Mouse (Mus musculus) midbrain, embryonic 14.5 days (tissue): Measurements from ENCODE around the gene Gpc1. TPM values are rescaled to one million over a fixed set of nuclear protein-coding genes. Genes with fewer than 3 reads are reported as not detected.

Experiments used
- ATAC-seq: fragments of 200-750 bp; cut with Nextera tagmentation; 2 replicates; pipeline ENCODE4 v1.8.0; 2017; ENCODE audit warnings: moderate number of reproducible peaks, moderate library complexity; ENCODE audit not compliant: low FRiP score, low TSS enrichment
- DNase-seq: peaks from one replicate; pipeline ENCODE4 v3.0.0-alpha.2; 2015
- H3K27ac ChIP-seq: fragments of 300-500 bp; sonication (generic); replicated peaks from 2 replicates; pipeline ENCODE4 v1.5.1; 2014; ENCODE audit warnings: mild to moderate bottlenecking, low read depth, low read length, moderate library complexity
- H3K27me3 ChIP-seq: fragments of 300-500 bp; sonication (generic); 2 replicates; pipeline ENCODE4 v1.6.1; 2014; ENCODE audit warnings: low read length, control low read depth, mixed read lengths; ENCODE audit not compliant: control insufficient read depth, insufficient read depth
- H3K36me3 ChIP-seq: fragments of 300-500 bp; sonication (generic); 2 replicates; pipeline ENCODE4 v1.6.1; 2014; ENCODE audit warnings: low read length, control low read depth; ENCODE audit not compliant: control insufficient read depth, insufficient read depth
- H3K4me1 ChIP-seq: fragments of 300-500 bp; sonication (generic); 2 replicates; pipeline ENCODE4 v1.6.1; 2014; ENCODE audit warnings: mild to moderate bottlenecking, antibody characterized with exemption, low read length, control low read depth; ENCODE audit not compliant: control insufficient read depth, insufficient read depth
- H3K4me2 ChIP-seq: fragments of 300-500 bp; sonication (generic); 2 replicates; pipeline ENCODE4 v1.6.1; 2014; ENCODE audit warnings: mild to moderate bottlenecking, low read length, moderate library complexity
- H3K4me3 ChIP-seq: fragments of 300-500 bp; sonication (generic); replicated peaks from 2 replicates; pipeline ENCODE4 v1.5.1; 2014; ENCODE audit warnings: low read depth, low read length
- H3K9ac ChIP-seq: fragments of 300-500 bp; sonication (generic); replicated peaks from 2 replicates; pipeline ENCODE4 v1.6.1; 2014; ENCODE audit warnings: mild to moderate bottlenecking, low read length, moderate library complexity
- H3K9me3 ChIP-seq: fragments of 300-500 bp; sonication (generic); 2 replicates; pipeline ENCODE4 v1.6.1; 2016; ENCODE audit warnings: low read length, control low read depth, mixed read lengths; ENCODE audit not compliant: control insufficient read depth
- WGBS: fragments of 180-500 bp; shearing (Covaris S2); extraction: QIAGEN DNeasy Blood & Tissue Kit; methylation state at CpG from one replicate; pipeline ENCODE4 v1.1.7; 2014; 5-methylcytosine and 5-hydroxymethylcytosine counted together
- polyA plus RNA-seq: library from polyadenylated mRNA; unstranded; fragments of >200 nt; fragmentation: Nextera tagmentation; extraction: Ambion mirVana; gene quantifications from 2 replicates; pipeline ENCODE4 v1.2.1, GENCODE M21; 2014

The Gpc1 gene
- polyA plus RNA-seq, 1 experiment from 2014 or later, result 64.8 TPM

DNA sequence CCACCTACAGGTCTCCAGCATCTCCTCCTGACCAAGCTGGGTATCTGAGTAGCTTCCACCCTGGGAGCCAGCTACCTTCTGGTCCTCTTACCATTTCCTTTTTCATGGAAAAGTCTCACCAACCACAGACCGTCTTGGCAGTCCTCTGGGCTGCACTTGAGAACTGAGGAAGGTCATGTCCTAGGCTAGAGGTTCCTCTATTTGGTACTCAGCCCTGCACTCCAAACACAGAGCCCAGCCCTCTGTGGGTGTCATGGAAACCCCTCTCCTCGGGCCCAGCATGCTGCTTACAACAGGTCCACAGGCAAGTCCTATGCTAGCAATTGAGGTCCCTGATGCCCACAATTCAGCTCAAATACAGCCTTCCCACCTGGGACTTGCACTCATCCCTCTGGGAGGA lies 33.0 kb upstream of the Gpc1 start:
- Histone ChIP-seq H3K9me3 (no peaks in the 10 kb centered on the region), H3K9ac (no peak overlapping the region), H3K4me1 (no peaks in the 10 kb centered on the region), H3K27me3 (no peaks in the 10 kb centered on the region), H3K4me2 (no peak overlapping the region), H3K27ac (no peak overlapping the region), H3K36me3 (no peaks in the 10 kb centered on the region), H3K4me3 (no peak overlapping the region)
- DNase-seq (no peak), ATAC-seq (no peak)
- 84% methylated on average over 2 of the region's 2 CpGs for WGBS

DNA sequence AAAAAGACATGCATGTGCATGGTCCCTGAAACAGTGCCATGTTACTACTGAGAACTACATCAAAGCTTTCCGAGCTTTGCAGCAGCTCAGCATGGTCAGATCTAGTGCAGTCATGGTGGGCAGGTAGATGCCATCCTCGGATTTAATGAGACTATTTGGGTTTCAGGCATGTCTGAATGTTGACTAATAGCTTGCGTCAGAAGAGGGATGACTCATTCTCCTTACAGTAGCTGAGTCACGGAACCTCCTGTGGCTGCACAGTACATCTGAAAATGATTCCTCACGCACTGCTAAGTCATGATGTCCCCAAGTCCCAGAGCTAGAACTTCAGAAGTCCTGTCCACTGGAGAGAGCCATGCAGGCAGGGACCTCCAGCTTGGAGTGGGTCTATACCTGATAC lies 31.8 kb upstream of the Gpc1 start:
- Histone ChIP-seq H3K27me3 (no peaks in the 10 kb centered on the region), H3K4me3 (no peak overlapping the region), H3K36me3 (no peaks in the 10 kb centered on the region), H3K9ac (no peak overlapping the region), H3K27ac (no peak overlapping the region), H3K4me2 (no peak overlapping the region), H3K9me3 (no peaks in the 10 kb centered on the region), H3K4me1 (no peaks in the 10 kb centered on the region)
- 90% methylated on average over 5 of the region's 5 CpGs for WGBS
- ATAC-seq (no peak), DNase-seq (no peak)

DNA sequence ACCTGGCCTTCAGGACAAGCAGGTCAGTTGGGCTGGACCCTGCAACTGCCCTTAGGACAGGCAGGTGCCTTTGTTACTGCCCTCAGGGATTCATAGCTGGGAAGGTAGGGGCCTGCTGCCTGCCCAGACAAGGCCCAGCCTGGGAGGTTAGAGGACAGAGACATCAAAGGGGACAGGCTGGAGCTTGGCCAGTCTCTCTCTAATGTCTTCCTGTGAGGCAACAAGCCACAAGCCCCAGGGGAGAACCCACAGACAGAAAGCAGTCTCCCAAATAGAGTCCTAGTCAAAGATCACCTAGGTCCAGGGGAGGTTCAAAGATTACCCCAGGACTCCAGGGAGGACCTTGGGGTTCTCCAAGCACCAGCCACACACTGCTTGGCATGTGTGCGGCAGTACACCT lies 29.1 kb upstream of the Gpc1 start:
- no peak overlapping the region for H3K4me3 ChIP-seq
- WGBS, result 100% methylated on average over 1 of the region's 1 CpGs
- no peaks in the 10 kb centered on the region for H3K9me3 ChIP-seq

DNA sequence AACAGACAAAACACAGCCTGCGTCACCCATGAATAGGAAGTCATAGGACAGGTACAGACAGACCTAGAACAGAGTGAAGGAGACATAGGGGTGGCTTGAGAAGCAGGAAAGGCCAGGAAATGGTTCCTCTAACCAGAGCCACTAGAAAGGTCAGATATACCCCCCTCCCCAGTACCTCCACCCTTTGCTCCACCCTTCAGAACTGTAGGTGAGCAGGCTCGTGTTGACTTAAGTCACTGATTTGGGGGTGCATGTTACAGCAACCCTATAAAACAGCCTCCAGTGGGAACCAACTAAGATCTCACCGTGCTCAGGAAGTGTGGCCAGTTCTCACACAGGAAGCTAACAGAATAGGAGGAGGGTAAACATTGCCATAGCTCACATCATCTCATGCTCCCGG lies 28.1 kb upstream of the Gpc1 start:
- H3K4me2 ChIP-seq, result no peak overlapping the region
- no peaks in the 10 kb centered on the region for H3K27me3 ChIP-seq
- no peak overlapping the region for H3K9ac ChIP-seq
- H3K4me3 ChIP-seq, result no peak overlapping the region
- no peaks in the 10 kb centered on the region for H3K4me1 ChIP-seq
- DNase-seq (no peak), ATAC-seq (no peak)
- no peaks in the 10 kb centered on the region for H3K36me3 ChIP-seq
- WGBS, result 87% methylated on average over 4 of the region's 4 CpGs
- no peak overlapping the region for H3K27ac ChIP-seq
- H3K9me3 ChIP-seq, result no peaks in the 10 kb centered on the region

More for the DNA sequence above, 29.1 kb upstream of the Gpc1 start:
- DNase-seq (no peak), ATAC-seq (no peak)
- H3K27ac ChIP-seq, result no peak overlapping the region
- no peaks in the 10 kb centered on the region for H3K27me3 ChIP-seq
- H3K9ac ChIP-seq, result no peak overlapping the region
- H3K4me1 ChIP-seq, result no peaks in the 10 kb centered on the region
- no peak overlapping the region for H3K4me2 ChIP-seq
- H3K36me3 ChIP-seq, result no peaks in the 10 kb centered on the region

DNA sequence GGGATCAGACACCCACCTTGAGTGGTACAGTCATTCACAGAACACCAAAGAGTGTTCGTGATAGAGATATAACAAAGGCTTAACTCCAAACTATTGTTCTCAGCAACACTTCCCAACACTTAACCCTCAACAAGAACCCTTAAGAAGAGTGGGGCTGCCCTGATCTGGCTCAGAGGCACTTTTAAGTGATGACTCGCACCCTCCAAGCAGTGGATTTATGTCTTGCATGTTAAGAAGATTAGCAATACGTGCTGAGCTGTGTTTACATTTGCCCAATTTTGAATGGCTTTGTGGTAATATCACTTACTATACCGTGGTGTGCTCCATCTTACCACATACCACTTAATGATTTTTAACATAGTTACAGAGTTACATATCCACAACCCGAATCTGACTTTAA lies 26.3 kb upstream of the Gpc1 start:
- peaks cover 3% of the 10 kb centered on the region; the same call in 1 of the 2 replicates for H3K9me3 ChIP-seq
- no peak overlapping the region for H3K4me3 ChIP-seq
- H3K27ac ChIP-seq, result no peak overlapping the region
- WGBS, result 78% methylated on average over 5 of the region's 5 CpGs
- ATAC-seq, result no peak
- H3K9ac ChIP-seq, result no peak overlapping the region
- no peaks in the 10 kb centered on the region for H3K4me1 ChIP-seq
- no peaks in the 10 kb centered on the region for H3K27me3 ChIP-seq
- no peak overlapping the region for H3K4me2 ChIP-seq
- no peaks in the 10 kb centered on the region for H3K36me3 ChIP-seq
- DNase-seq, result no peak

DNA sequence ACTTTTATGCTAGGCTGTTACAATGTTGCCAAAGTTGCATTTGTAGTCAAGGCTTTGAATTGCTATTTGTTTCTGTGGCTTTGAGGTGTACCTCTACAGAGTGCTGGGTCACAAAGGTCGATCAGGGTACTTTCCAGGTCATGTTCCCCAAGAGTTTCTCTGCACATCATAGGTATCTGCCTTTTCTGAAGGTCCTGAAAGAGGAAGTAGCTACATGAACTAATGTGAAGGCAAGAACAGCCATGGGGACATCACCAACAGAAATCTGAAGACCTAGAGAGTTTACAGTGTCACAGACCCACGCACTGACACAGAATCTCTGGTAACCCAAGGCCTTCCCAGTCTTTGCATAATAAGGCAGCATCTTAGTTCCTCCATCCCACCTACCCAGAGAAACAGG lies 25.6 kb upstream of the Gpc1 start:
- 77% methylated on average over 2 of the region's 2 CpGs for WGBS
- DNase-seq (no peak), ATAC-seq (no peak)
- H3K4me1 ChIP-seq, result no peaks in the 10 kb centered on the region
- no peaks in the 10 kb centered on the region for H3K36me3 ChIP-seq
- no peaks in the 10 kb centered on the region for H3K27me3 ChIP-seq
- no peak overlapping the region for H3K27ac ChIP-seq
- H3K9me3 ChIP-seq, result peaks cover 3% of the 10 kb centered on the region; the same call in 1 of the 2 replicates
- no peak overlapping the region for H3K9ac ChIP-seq
- H3K4me2 ChIP-seq, result no peak overlapping the region
- H3K4me3 ChIP-seq, result no peak overlapping the region

DNA sequence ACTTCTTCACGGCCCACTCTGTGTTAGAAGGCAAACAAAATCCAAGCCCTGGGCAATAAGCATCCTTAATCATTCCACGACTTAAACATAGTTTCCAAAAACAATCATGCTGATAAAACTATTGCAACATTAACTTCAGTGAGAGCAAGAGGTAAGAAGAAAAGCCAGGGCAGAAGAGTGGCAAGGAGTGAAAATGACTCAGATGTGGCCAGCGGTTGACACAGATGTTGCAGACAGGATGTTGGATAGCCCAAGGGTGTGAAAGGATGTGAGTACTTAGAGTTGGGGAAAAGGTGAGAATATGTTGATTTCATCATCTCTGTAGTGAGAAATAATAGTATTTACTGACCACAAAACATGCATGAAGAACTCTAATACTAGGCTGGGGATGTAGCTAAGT lies 24.7 kb upstream of the Gpc1 start:
- no peaks in the 10 kb centered on the region for H3K36me3 ChIP-seq
- DNase-seq, result no peak
- no peak overlapping the region for H3K9ac ChIP-seq
- H3K27me3 ChIP-seq, result no peaks in the 10 kb centered on the region
- H3K9me3 ChIP-seq, result peaks cover 3% of the 10 kb centered on the region; the same call in 1 of the 2 replicates
- no peak for ATAC-seq
- H3K4me2 ChIP-seq, result no peak overlapping the region
- H3K27ac ChIP-seq, result no peak overlapping the region
- no peak overlapping the region for H3K4me3 ChIP-seq
- 87% methylated on average over 3 of the region's 3 CpGs for WGBS
- no peaks in the 10 kb centered on the region for H3K4me1 ChIP-seq

DNA sequence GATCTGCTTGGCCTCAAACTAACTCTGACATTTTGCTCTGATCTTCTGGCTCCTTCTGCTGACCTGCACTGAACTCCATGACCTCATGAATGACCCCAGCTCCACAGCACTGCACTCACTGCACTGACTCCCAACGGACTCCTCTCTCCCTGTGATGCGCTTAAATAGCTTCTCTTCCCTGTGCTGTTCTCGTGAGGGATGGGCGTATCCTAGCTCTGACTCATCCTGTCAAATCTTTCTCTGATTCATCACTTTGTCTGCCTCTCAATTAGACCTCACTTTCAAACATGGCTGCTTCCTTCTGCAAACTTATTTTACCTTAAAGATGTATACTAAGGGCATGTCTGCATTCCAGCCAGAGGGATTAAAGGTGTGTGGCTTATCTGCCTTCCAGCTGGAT lies 21.8 kb upstream of the Gpc1 start:
- H3K4me2 ChIP-seq, result no peak overlapping the region
- no peak for ATAC-seq
- no peaks in the 10 kb centered on the region for H3K27me3 ChIP-seq
- no peak overlapping the region for H3K4me3 ChIP-seq
- H3K36me3 ChIP-seq, result no peaks in the 10 kb centered on the region
- H3K9me3 ChIP-seq, result peaks cover 3% of the 10 kb centered on the region; the same call in 1 of the 2 replicates
- no peak overlapping the region for H3K9ac ChIP-seq
- H3K27ac ChIP-seq, result no peak overlapping the region
- no peaks in the 10 kb centered on the region for H3K4me1 ChIP-seq
- DNase-seq, result no peak
- 80% methylated on average over 4 of the region's 4 CpGs for WGBS

DNA sequence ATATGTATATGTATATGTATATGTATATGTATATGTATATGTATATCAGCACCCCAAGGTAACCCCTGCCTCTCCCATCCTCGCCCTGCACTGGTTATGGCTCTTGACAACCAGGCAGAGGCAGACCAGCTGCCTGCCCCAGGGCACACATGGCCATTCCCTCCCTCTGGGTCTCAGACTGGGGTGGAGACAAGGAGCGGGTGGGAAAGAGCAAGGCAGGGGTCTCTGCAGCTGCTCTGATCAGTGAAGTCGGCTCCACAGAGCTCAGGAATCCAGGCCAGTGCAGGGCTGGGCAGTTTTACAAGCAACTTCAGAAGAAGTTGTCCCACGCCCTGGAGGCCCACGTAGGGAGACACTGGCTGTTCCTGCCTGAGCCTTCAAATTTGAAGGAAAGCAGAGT lies 17.1 kb upstream of the Gpc1 start:
- no peak for ATAC-seq
- 79% methylated on average over 5 of the region's 5 CpGs for WGBS

More for the DNA sequence above, 17.1 kb upstream of the Gpc1 start:
- Histone ChIP-seq H3K27me3 (no peaks in the 10 kb centered on the region), H3K4me3 (no peak overlapping the region), H3K27ac (no peak overlapping the region), H3K4me2 (no peak overlapping the region), H3K36me3 (no peaks in the 10 kb centered on the region), H3K4me1 (no peaks in the 10 kb centered on the region), H3K9ac (no peak overlapping the region), H3K9me3 (peaks cover 3% of the 10 kb centered on the region; the same call in 1 of the 2 replicates)
- no peak for DNase-seq
